Mouse (Mus musculus) bone marrow macrophage, adult 2 months (primary cell): Measurements from ENCODE around the gene Padi2.

Experiments used
- CTCF ChIP-seq: IDR thresholded peaks from 2 replicates; pipeline ENCODE4 v1.5.1; 2012; ENCODE audit warnings: low read depth, mild to moderate bottlenecking, low read length, moderate library complexity
- POLR2A ChIP-seq: IDR thresholded peaks from 2 replicates; pipeline ENCODE4 v1.6.1; 2012; ENCODE audit warnings: mild to moderate bottlenecking, low read depth, low read length, borderline replicate concordance

GRCm38 (mm10) chr4:140872686-140872992 is 33.5 kb upstream of the Padi2 start:
- TF ChIP-seq CTCF (no peak), POLR2A (no peak)
